Mouse (Mus musculus) neural tube, embryonic 11.5 days (tissue): ENCODE data around the gene Limch1. TPM values are rescaled to one million over a fixed set of nuclear protein-coding genes. Genes with fewer than 3 reads are reported as not detected.

Experiments used
- ATAC-seq: fragments of 200-750 bp; cut with Nextera tagmentation; 2 replicates; pipeline ENCODE4 v1.8.0; 2017; ENCODE audit warnings: moderate number of reproducible peaks, mild to moderate bottlenecking, moderate TSS enrichment, moderate library complexity; ENCODE audit not compliant: insufficient read depth, low FRiP score, low TSS enrichment
- DNase-seq: peaks from one replicate; pipeline ENCODE4 v3.0.0-alpha.2; 2015; ENCODE audit warnings: low spot score
- H3K27ac ChIP-seq: fragments of 300-500 bp; sonication (generic); 2 replicates; pipeline ENCODE4 v1.5.1; 2014; ENCODE audit warnings: low read depth, mild to moderate bottlenecking, low read length
- H3K27me3 ChIP-seq: fragments of 300-500 bp; sonication (generic); 2 replicates; pipeline ENCODE4 v1.6.1; 2014; ENCODE audit warnings: mild to moderate bottlenecking, low read length, mixed read lengths; ENCODE audit not compliant: control insufficient read depth, insufficient read depth
- H3K36me3 ChIP-seq: fragments of 300-500 bp; sonication (generic); 2 replicates; pipeline ENCODE4 v1.6.1; 2014; ENCODE audit warnings: mild to moderate bottlenecking, low read length, moderate library complexity, mixed read lengths; ENCODE audit not compliant: control insufficient read depth, insufficient read depth
- H3K4me1 ChIP-seq: fragments of 300-500 bp; sonication (generic); 2 replicates; pipeline ENCODE4 v1.6.1; 2014; ENCODE audit warnings: low read length, mixed read lengths; ENCODE audit not compliant: control insufficient read depth, insufficient read depth
- H3K4me2 ChIP-seq: fragments of 300-500 bp; sonication (generic); 2 replicates; pipeline ENCODE4 v1.6.1; 2014; ENCODE audit warnings: low read depth, mild to moderate bottlenecking, moderate library complexity
- H3K4me3 ChIP-seq: fragments of 300-500 bp; sonication (generic); 2 replicates; pipeline ENCODE4 v1.5.1; 2014; ENCODE audit warnings: low read depth, low read length
- H3K9ac ChIP-seq: fragments of 300-500 bp; sonication (generic); 2 replicates; pipeline ENCODE4 v1.6.1; 2014; ENCODE audit warnings: mild to moderate bottlenecking, low read length
- H3K9me3 ChIP-seq: fragments of 300-500 bp; sonication (generic); 2 replicates; pipeline ENCODE4 v1.6.1; 2016; ENCODE audit warnings: low read length; ENCODE audit not compliant: control insufficient read depth
- WGBS: fragments of 180-500 bp; shearing (Covaris S2); extraction: QIAGEN DNeasy Blood & Tissue Kit; methylation state at CpG from one replicate; pipeline ENCODE4 v1.1.7; 2014; 5-methylcytosine and 5-hydroxymethylcytosine counted together
- polyA plus RNA-seq: library from polyadenylated mRNA; unstranded; fragments of >200 nt; fragmentation: Nextera tagmentation; extraction: Ambion mirVana; gene quantifications from 2 replicates; pipeline ENCODE4 v1.2.1, GENCODE M21; 2014

Limch1 gene
- polyA plus RNA-seq, 1 experiment from 2014 or later = 83.7 TPM

- Histone ChIP-seq H3K9me3 (no peaks in the 10 kb centered on the region), H3K4me1 (no peaks in the 10 kb centered on the region), H3K36me3 (no peaks in the 10 kb centered on the region), H3K27ac (no peak overlapping the region), H3K9ac (no peak overlapping the region), H3K4me3 (no peak overlapping the region), H3K27me3 (no peaks in the 10 kb centered on the region), H3K4me2 (no peak overlapping the region)
- no peak for DNase-seq
- 83% methylated on average over 6 of the region's 6 CpGs for WGBS
- ATAC-seq = no peak
These were observed 18.5 kb downstream of the Limch1 start for GRCm38 (mm10) chr5:66764129-66764528.

GRCm38 (mm10) chr5:66765911-66766310 is 20.3 kb downstream of the Limch1 start:
- ATAC-seq (no peak), DNase-seq (no peak)
- H3K9ac ChIP-seq = no peak overlapping the region
- no peak overlapping the region for H3K4me2 ChIP-seq
- no peaks in the 10 kb centered on the region for H3K36me3 ChIP-seq
- H3K27me3 ChIP-seq = no peaks in the 10 kb centered on the region
- 72% methylated on average over 2 of the region's 2 CpGs for WGBS
- no peak overlapping the region for H3K27ac ChIP-seq
- no peak overlapping the region for H3K4me3 ChIP-seq
- no peaks in the 10 kb centered on the region for H3K4me1 ChIP-seq
- no peaks in the 10 kb centered on the region for H3K9me3 ChIP-seq

DNA sequence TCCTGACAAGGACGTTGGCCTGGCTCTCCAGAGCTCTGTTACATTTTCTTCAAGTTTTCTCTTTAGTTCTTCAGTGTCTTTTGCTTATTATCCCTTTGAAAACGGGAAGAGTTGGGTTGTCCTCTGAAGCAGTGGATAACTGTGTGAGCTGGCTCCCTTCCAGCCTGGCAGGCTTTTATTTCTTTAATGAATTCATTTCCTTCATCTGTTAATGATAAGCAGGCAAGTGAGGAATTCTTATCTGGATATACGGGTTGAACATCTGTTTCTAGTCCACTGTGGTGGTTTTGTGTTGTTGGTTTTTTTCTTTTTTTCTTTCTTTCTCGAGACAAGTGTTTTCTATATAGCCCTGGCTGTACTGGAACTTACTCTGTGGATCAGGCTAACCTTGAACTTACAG is 22.4 kb downstream of the Limch1 start:
- no peaks in the 10 kb centered on the region for H3K9me3 ChIP-seq
- 58% methylated on average over 4 of the region's 4 CpGs for WGBS
- H3K9ac ChIP-seq = no peak overlapping the region
- H3K4me1 ChIP-seq = no peaks in the 10 kb centered on the region
- H3K27me3 ChIP-seq = no peaks in the 10 kb centered on the region
- no peak overlapping the region for H3K4me3 ChIP-seq
- no peaks in the 10 kb centered on the region for H3K36me3 ChIP-seq
- ATAC-seq = no peak
- no peak for DNase-seq
- H3K4me2 ChIP-seq = no peak overlapping the region
- no peak overlapping the region for H3K27ac ChIP-seq

- H3K4me3 ChIP-seq = no peak overlapping the region
- WGBS = 27% methylated on average over 4 of the region's 4 CpGs
- no peaks in the 10 kb centered on the region for H3K36me3 ChIP-seq
- H3K27me3 ChIP-seq = no peaks in the 10 kb centered on the region
- no peak overlapping the region for H3K9ac ChIP-seq
- no peaks in the 10 kb centered on the region for H3K4me1 ChIP-seq
- no peak overlapping the region for H3K4me2 ChIP-seq
- no peak overlapping the region for H3K27ac ChIP-seq
- ATAC-seq (no peak), DNase-seq (no peak)
- H3K9me3 ChIP-seq = no peaks in the 10 kb centered on the region
These were observed 23.4 kb downstream of the Limch1 start for GRCm38 (mm10) chr5:66769070-66769469.

- Histone ChIP-seq H3K9ac (no peak overlapping the region), H3K27ac (no peak overlapping the region), H3K4me1 (no peaks in the 10 kb centered on the region), H3K4me3 (no peak overlapping the region), H3K4me2 (no peak overlapping the region), H3K36me3 (no peaks in the 10 kb centered on the region), H3K27me3 (no peaks in the 10 kb centered on the region), H3K9me3 (no peaks in the 10 kb centered on the region)
- DNase-seq (no peak), ATAC-seq (no peak)
- 89% methylated on average over 5 of the region's 5 CpGs for WGBS
These were observed 23.9 kb downstream of the Limch1 start for GRCm38 (mm10) chr5:66769558-66769957.

- no peak overlapping the region for H3K4me2 ChIP-seq
- 66% methylated on average over 10 of the region's 10 CpGs for WGBS
- no peaks in the 10 kb centered on the region for H3K9me3 ChIP-seq
- no peak overlapping the region for H3K9ac ChIP-seq
- no peak for DNase-seq
- H3K36me3 ChIP-seq = no peaks in the 10 kb centered on the region
- H3K4me3 ChIP-seq = no peak overlapping the region
- no peak overlapping the region for H3K27ac ChIP-seq
- H3K4me1 ChIP-seq = no peaks in the 10 kb centered on the region
- no peak for ATAC-seq
- no peaks in the 10 kb centered on the region for H3K27me3 ChIP-seq
These were observed 32.5 kb downstream of the Limch1 start for GRCm38 (mm10) chr5:66777999-66778710.

GRCm38 (mm10) chr5:66780371-66780770 is 34.7 kb downstream of the Limch1 start:
- Histone ChIP-seq H3K4me3 (no peak overlapping the region), H3K4me2 (no peak overlapping the region), H3K36me3 (no peaks in the 10 kb centered on the region), H3K9ac (no peak overlapping the region), H3K9me3 (no peaks in the 10 kb centered on the region), H3K4me1 (no peaks in the 10 kb centered on the region), H3K27ac (no peak overlapping the region), H3K27me3 (no peaks in the 10 kb centered on the region)
- no peak for ATAC-seq
- DNase-seq = no peak
- 93% methylated on average over 4 of the region's 4 CpGs for WGBS

- H3K9ac ChIP-seq = no peak overlapping the region
- H3K9me3 ChIP-seq = no peaks in the 10 kb centered on the region
- no peak overlapping the region for H3K4me2 ChIP-seq
- DNase-seq = no peak
- no peaks in the 10 kb centered on the region for H3K27me3 ChIP-seq
- H3K4me1 ChIP-seq = no peaks in the 10 kb centered on the region
- no peak overlapping the region for H3K4me3 ChIP-seq
- H3K36me3 ChIP-seq = no peaks in the 10 kb centered on the region
- ATAC-seq = no peak
- H3K27ac ChIP-seq = no peak overlapping the region
- WGBS = 96% methylated on average over 1 of the region's 1 CpGs
These were observed 35.9 kb downstream of the Limch1 start for GRCm38 (mm10) chr5:66781507-66781906.

DNA sequence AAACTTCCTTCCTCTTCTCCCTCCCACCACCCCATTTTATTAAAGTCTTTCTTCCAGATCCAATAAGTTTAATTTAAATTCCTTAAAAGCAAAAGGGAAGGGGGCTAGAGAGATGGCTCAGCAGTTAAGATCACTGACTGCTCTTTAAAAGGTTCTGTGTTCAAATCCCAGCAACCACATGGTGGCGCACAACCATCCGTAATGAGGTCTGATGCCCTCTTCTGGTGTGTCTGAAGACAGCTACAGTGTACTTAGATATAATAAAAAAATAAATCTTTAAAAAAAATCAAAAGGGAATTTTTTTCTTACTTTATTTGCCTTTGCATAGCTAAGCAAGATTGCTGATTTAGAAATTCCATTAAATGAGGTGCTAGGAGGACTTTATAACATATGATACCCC is 37.2 kb downstream of the Limch1 start:
- Histone ChIP-seq H3K4me1 (no peaks in the 10 kb centered on the region), H3K4me2 (no peak overlapping the region), H3K36me3 (no peaks in the 10 kb centered on the region), H3K9ac (no peak overlapping the region), H3K4me3 (no peak overlapping the region), H3K9me3 (no peaks in the 10 kb centered on the region), H3K27ac (no peak overlapping the region), H3K27me3 (no peaks in the 10 kb centered on the region)
- DNase-seq = no peak
- no peak for ATAC-seq
- 93% methylated on average over 2 of the region's 2 CpGs for WGBS
